Mouse (Mus musculus): ENCODE data around the gene Ppp2r3c.
"Not testable (repeated sequence)": the region's sequence is repeated elsewhere in the genome, so short reads cannot be mapped to it uniquely, and the experiment has no call there.

GRCm38 (mm10) chr12:55343045-55343444 is 40.2 kb upstream of the Ppp2r3c start:
- TF ChIP-seq CTCF (conservative IDR thresholded peaks at IDR 0.05; ENCODE audit: low read length); POU5F1 (IDR thresholded peaks at IDR 0.05; ENCODE audit: borderline replicate concordance, low read length); NANOG (IDR thresholded peaks at IDR 0.05; ENCODE audit: borderline replicate concordance, low read length): not testable (repeated sequence)

Data from E14TG2a.4 (cell line).